Mouse (Mus musculus): Measurements from ENCODE around the gene Itsn1. TPM values are rescaled to one million over a fixed set of nuclear protein-coding genes. Genes with fewer than 3 reads are reported as not detected.

The Itsn1 gene
- polyA plus RNA-seq, 1 experiment, result 55.2 TPM

- TF ChIP-seq CTCF (IDR thresholded peaks at IDR 0.05; ENCODE audit: extremely low read depth, insufficient read depth, low read length) (no peak), POLR2A (IDR thresholded peaks at IDR 0.05; ENCODE audit: extremely low read depth, insufficient read depth, low read length) (no peak)
- Histone ChIP-seq H3K4me1 (ENCODE audit: control insufficient read depth, insufficient read depth, low read length) (no peaks in the 10 kb centered on the region), H3K27ac (ENCODE audit: insufficient read depth, low read length) (no peak overlapping the region), H3K4me3 (ENCODE audit: insufficient read depth, low read length) (no peak overlapping the region)
Observed at GRCm38 (mm10) chr16:91919056-91919455, 190.0 kb downstream of the Itsn1 start.

DNA sequence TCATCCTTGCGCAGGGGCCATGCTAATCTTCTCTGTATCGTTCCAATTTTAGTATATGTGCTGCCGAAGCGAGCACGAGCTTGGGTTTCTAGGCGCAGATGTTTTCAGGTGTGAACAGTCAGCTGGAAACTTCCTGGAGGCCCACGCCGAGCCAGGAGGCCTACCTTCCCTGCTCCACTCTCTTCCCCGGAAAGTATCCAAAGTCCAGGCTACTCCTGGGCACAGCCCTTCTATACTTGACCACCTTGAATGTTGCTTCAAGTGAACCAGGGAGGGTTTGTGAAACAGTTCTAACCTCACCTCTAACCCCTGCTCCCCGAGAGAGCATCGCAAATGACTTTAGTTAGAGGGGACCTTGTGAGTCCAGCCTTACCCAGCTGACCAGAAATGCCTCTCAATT lies 192.3 kb downstream of the Itsn1 start:
- Histone ChIP-seq H3K4me3 (ENCODE audit: insufficient read depth, low read length) (no peak overlapping the region), H3K4me1 (ENCODE audit: control insufficient read depth, insufficient read depth, low read length) (no peaks in the 10 kb centered on the region), H3K27ac (ENCODE audit: insufficient read depth, low read length) (no peak overlapping the region)
- TF ChIP-seq CTCF (IDR thresholded peaks at IDR 0.05; ENCODE audit: extremely low read depth, insufficient read depth, low read length), result no peak
- no peak for TF ChIP-seq POLR2A (IDR thresholded peaks at IDR 0.05; ENCODE audit: extremely low read depth, insufficient read depth, low read length)

DNA sequence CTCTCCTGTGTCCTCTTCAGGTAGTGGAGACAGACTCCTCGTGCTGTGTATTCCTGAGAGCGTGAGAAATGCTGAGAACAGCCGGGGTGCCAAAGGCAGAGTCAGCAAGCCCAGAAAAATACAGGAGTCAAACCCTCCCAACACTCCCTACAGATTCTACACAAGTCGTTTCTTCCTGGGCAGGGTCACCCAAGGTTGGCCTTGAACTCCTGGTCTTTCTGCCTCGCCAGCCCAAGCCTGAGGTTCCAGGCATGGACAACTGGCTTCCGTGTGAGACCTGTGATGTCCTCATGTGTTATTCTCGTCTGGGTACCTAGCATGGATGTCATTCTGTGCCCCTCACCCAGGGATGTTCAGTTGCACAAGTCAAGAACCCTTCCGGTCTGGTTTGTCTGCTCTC lies 193.9 kb downstream of the Itsn1 start:
- Histone ChIP-seq H3K27ac (ENCODE audit: insufficient read depth, low read length) (no peak overlapping the region), H3K4me1 (ENCODE audit: control insufficient read depth, insufficient read depth, low read length) (no peaks in the 10 kb centered on the region), H3K4me3 (ENCODE audit: insufficient read depth, low read length) (no peak overlapping the region)
- TF ChIP-seq CTCF (IDR thresholded peaks at IDR 0.05; ENCODE audit: extremely low read depth, insufficient read depth, low read length) (no peak), POLR2A (IDR thresholded peaks at IDR 0.05; ENCODE audit: extremely low read depth, insufficient read depth, low read length) (0 out of 2 replicates have a peak, but pooled peaks have one; percentile 4)

GRCm38 (mm10) chr16:91924426-91924825 lies 195.3 kb downstream of the Itsn1 start:
- TF ChIP-seq CTCF (IDR thresholded peaks at IDR 0.05; ENCODE audit: extremely low read depth, insufficient read depth, low read length) (no peak), POLR2A (IDR thresholded peaks at IDR 0.05; ENCODE audit: extremely low read depth, insufficient read depth, low read length) (no peak)
- H3K4me1 ChIP-seq (ENCODE audit: control insufficient read depth, insufficient read depth, low read length), result no peaks in the 10 kb centered on the region
- no peak overlapping the region for H3K4me3 ChIP-seq (ENCODE audit: insufficient read depth, low read length)
- no peak overlapping the region for H3K27ac ChIP-seq (ENCODE audit: insufficient read depth, low read length)

GRCm38 (mm10) chr16:91927911-91928630 lies 199.0 kb downstream of the Itsn1 start:
- TF ChIP-seq CTCF (IDR thresholded peaks at IDR 0.05; ENCODE audit: extremely low read depth, insufficient read depth, low read length) (no peak), POLR2A (IDR thresholded peaks at IDR 0.05; ENCODE audit: extremely low read depth, insufficient read depth, low read length) (no peak)
- Histone ChIP-seq H3K27ac (ENCODE audit: insufficient read depth, low read length) (no peak overlapping the region), H3K4me3 (ENCODE audit: insufficient read depth, low read length) (no peak overlapping the region), H3K4me1 (ENCODE audit: control insufficient read depth, insufficient read depth, low read length) (peaks cover 1% of the 10 kb centered on the region; the same call in 1 of the 2 replicates)

DNA sequence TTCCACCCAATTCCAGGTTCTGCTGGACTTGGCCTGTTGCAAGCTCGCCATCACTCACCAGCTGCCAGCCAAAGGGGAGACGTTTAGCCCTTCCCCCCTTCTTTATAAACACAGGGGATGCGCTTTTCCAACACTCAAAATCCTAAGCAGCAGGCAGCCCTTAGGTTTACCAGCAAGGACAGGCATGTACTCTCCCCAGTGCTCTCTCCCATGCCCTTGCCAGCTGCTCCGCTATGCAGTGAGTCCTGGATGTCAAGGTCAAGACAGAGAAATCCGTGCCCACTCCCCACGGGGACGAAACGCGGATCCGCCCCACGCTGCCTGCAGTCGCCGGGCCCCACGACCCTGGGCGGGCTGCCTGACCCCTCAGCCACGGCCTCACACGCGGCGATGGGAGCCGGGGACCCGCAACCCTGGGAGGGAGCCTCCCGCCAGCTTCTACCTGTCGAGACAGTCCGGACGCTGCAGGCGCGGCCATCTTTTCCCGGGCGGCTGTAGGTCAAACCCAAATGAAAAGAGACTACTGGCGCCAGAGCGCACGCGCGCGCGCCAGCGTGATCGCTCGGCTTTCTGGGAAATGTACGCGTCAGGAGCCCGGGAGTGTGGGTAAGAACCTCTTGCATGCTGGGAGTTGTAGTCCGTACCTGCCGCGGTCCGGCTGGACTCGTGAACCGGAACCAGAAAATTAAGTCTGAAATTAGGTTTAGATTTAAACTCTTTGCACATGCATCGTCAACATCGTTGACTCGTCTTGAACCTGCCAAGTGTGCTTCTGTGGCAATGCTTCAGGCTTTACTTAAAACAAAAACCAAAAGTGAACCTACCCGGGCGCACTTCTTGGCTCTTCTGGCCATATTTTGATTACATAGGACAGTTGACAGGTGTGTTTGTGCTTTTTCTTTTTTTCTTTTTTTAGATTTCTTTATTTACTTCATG lies 202.3 kb downstream of the Itsn1 start:
- H3K4me3 ChIP-seq (ENCODE audit: insufficient read depth, low read length), result peak overlapping the region; percentile 84
- TF ChIP-seq POLR2A (IDR thresholded peaks at IDR 0.05; ENCODE audit: extremely low read depth, insufficient read depth, low read length), result peak; percentile 61; the same call in 1 of the 2 replicates
- no peak for TF ChIP-seq CTCF (IDR thresholded peaks at IDR 0.05; ENCODE audit: extremely low read depth, insufficient read depth, low read length)
- peak overlapping the region; percentile 45; the same call in 1 of the 2 replicates for H3K27ac ChIP-seq (ENCODE audit: insufficient read depth, low read length)
- peaks cover 1% of the 10 kb centered on the region; the same call in 1 of the 2 replicates for H3K4me1 ChIP-seq (ENCODE audit: control insufficient read depth, insufficient read depth, low read length)

DNA sequence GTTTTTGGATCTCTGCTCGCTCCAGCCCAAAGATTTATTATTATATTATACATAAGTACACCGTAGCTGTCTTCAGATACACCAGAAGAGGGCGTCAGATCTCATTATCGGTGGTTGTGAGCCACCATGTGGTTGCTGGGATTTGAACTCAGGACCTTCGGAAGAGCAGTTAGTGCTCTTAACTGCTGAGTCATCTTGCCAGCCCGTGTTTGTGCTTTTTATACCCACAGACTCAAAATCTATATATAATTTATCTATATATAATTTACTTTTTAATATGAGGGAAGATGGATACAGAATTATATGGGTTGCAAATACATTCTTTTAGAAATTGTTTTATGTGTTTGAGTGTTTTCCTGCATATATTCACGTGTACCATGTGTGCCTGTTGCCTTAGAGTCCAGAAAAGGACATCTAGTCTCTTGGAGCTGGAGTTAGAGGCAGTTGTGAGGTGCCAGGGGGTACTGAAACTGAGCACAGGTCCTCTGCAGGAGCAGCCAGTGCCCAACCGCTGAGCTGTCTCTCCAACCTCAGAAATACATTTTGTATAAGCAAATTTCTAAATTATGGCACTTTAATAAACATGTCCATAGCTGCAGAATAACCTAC lies 203.1 kb downstream of the Itsn1 start:
- H3K27ac ChIP-seq (ENCODE audit: insufficient read depth, low read length), result no peak overlapping the region
- peaks cover 1% of the 10 kb centered on the region; the same call in 1 of the 2 replicates for H3K4me1 ChIP-seq (ENCODE audit: control insufficient read depth, insufficient read depth, low read length)
- TF ChIP-seq POLR2A (IDR thresholded peaks at IDR 0.05; ENCODE audit: extremely low read depth, insufficient read depth, low read length) (no peak), CTCF (IDR thresholded peaks at IDR 0.05; ENCODE audit: extremely low read depth, insufficient read depth, low read length) (no peak)
- H3K4me3 ChIP-seq (ENCODE audit: insufficient read depth, low read length), result peak overlapping the region; percentile 84; the same call in 1 of the 2 replicates

DNA sequence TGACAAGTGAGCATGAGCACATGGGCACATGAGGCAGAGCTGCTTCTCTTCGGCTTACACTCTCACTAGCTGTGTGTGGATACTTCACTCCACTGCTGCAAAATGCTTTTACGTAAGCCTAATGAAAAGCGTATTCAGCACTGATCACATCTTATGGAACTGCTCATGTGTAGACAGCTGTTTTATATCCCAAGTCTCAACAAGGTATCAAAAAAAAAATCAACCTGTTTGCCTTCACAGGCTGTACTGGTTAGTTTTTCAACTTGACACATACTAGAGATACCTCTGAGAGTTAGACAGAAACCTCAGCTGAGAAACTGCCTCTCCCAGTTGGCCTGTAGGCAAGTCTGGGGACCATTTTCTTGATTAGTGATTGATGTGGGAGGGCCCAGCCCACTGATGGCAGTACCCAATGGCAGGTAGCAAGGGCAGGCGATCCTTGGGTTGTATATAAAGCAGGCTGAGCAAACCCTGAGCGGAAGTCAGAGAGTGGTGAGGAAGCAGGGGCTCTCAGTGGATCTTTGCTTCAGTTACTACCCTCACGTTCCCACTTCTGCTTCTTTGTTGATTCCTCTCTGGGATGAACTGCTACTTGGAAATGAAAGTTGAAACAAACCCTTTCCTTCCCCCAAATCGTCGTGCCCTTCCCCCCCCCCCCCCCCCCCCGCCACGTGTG lies 203.9 kb downstream of the Itsn1 start:
- Histone ChIP-seq H3K4me3 (ENCODE audit: insufficient read depth, low read length) (no peak overlapping the region), H3K27ac (ENCODE audit: insufficient read depth, low read length) (no peak overlapping the region), H3K4me1 (ENCODE audit: control insufficient read depth, insufficient read depth, low read length) (peaks cover 1% of the 10 kb centered on the region; the same call in 1 of the 2 replicates)
- TF ChIP-seq CTCF (IDR thresholded peaks at IDR 0.05; ENCODE audit: extremely low read depth, insufficient read depth, low read length), result no peak
- TF ChIP-seq POLR2A (IDR thresholded peaks at IDR 0.05; ENCODE audit: extremely low read depth, insufficient read depth, low read length), result no peak

GRCm38 (mm10) chr16:91935108-91935507 lies 206.0 kb downstream of the Itsn1 start:
- peak; percentile 75 for TF ChIP-seq CTCF (IDR thresholded peaks at IDR 0.05; ENCODE audit: extremely low read depth, insufficient read depth, low read length)
- no peak for TF ChIP-seq POLR2A (IDR thresholded peaks at IDR 0.05; ENCODE audit: extremely low read depth, insufficient read depth, low read length)
- no peak overlapping the region for H3K27ac ChIP-seq (ENCODE audit: insufficient read depth, low read length)
- peaks cover 1% of the 10 kb centered on the region; the same call in 1 of the 2 replicates for H3K4me1 ChIP-seq (ENCODE audit: control insufficient read depth, insufficient read depth, low read length)
- no peak overlapping the region for H3K4me3 ChIP-seq (ENCODE audit: insufficient read depth, low read length)

All from cortical plate, adult 2 months (tissue).